Mouse (Mus musculus) myocyte (in vitro differentiated cells): ENCODE measurements around the gene Gper1.

Experiments used
- POLR2A ChIP-seq: IDR thresholded peaks from one replicate; pipeline ENCODE4 v1.6.1; 2011; ENCODE audit warnings: low read depth, mild to moderate bottlenecking, control low read depth, moderate library complexity; ENCODE audit not compliant: insufficient read length
- USF1 ChIP-seq: IDR thresholded peaks from one replicate; pipeline ENCODE4 v1.6.1; 2011; ENCODE audit warnings: low read depth, mild to moderate bottlenecking, control low read depth, moderate library complexity

- TF ChIP-seq POLR2A (no peak), USF1 (no peak)
Measured at GRCm38 (mm10) chr5:139397359-139397916, 25.5 kb upstream of the Gper1 start.
